Mouse (Mus musculus) c-Kit-positive CD71-positive TER-119-negative erythroid progenitor cells, embryonic 14.5 days (primary cell): ENCODE results near the gene Neto2.

Source experiments
- DNase-seq: peaks from one replicate; pipeline ENCODE4 v3.0.0-alpha.2; 2013; ENCODE audit warnings: low read depth

Gene Neto2

DNA sequence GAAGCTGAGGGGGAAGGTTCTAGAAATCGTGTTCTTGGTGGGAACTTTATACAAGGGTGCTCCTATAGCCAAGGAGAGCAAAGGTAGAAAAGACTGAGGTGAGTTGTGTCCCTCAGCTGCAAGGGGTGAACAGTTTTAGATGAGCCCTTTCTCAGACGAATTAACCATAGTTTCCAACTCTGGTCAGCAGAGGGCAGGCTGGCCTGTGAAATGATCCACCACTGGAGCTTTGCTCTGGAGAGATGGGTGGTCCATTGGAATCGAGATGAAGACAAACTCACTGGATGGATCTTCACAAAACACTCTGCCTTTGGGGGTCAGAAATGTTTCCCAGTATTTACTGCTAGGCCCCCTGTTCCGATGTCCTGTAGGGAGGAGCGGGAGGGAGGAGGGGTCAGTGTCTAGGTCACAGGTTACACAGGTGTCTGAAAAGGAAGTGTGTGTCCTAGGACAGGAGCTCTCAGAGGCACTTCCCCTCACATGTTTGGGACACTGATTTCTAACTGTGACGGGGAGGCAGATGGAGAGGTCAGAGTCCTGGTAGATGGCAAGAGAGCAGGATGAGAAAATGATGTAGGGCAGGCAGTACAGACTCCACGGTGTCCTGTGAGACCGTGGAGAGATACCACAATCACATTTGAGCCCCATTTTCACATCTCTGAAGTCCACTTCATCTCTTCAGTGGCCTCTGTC, 97.4 kb downstream of the Neto2 start:
- DNase-seq = peak; percentile 15

DNA sequence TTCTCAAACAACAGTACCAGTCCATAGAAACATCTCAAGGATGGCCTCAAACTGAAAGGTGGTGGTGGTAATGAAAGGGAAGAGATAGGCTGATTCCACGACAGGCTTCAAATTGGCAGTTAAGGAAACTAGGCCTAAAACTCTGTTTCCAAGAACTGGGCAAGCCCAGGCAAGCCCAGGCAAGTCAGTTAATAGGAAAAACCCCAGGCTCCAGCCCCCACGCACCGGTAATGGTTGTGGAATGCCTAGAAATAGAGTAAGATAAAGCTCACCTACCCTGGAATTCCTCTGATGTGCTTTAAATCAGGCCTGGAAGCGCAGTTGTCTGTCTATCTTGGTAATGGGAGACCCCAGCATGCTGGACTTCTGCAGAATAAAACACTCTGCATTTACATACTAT, 98.0 kb downstream of the Neto2 start:
- no peak for DNase-seq

DNA sequence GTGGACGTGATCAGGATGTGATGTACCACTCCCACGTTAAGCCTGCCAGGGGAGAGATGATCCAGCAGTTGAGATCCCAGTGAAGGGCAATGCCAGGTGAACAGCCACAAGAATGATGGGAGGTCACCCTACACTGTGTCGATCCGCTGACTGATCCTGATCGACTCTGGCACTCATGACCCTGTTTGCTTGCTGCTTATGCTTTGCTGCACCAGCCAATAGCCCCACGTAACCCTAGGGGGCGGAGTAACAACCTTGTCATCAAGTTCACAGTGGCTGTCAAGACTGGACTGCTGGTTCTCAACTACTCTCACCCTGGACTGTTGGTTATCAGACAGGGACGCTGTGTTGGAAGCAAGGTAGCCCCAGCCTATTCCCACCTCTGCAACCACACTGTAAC, 99.0 kb downstream of the Neto2 start:
- DNase-seq = no peak

DNA sequence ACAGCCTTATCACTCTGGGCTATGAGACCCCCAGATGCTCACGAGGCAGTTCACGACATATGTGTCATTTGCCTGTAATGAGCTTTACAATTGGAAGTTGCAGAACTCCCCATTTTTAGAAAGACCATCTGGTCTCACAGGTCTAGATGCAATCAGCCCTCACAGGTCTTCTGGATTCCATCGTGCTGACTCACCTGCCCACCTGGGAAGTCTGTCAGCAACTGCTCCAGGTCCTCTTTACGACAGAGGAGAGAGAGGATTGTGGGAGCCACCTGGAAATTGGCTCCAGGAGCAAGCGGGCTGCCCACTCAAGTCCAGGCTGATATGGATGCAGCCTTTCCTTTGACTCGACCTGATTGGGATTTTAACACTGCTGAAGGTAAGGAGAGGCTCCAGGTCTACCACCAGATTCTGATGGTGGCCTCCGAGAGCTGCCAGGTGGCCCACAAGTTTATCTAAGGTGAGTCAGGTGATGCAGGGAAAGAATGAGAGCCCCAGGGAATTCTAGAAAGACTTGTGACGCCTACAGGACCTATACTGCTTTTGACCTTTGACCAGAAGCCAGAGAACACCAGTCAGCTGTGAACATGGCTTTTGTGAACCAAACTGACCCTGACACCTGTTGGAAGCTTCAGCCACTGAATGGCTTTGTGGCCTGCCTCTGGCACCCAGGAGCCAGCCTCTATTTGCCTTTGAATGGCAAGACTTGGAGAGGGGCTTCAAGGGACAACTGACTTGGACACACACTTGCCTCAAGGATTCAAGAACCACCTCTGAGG, 103.1 kb downstream of the Neto2 start:
- DNase-seq = no peak

DNA sequence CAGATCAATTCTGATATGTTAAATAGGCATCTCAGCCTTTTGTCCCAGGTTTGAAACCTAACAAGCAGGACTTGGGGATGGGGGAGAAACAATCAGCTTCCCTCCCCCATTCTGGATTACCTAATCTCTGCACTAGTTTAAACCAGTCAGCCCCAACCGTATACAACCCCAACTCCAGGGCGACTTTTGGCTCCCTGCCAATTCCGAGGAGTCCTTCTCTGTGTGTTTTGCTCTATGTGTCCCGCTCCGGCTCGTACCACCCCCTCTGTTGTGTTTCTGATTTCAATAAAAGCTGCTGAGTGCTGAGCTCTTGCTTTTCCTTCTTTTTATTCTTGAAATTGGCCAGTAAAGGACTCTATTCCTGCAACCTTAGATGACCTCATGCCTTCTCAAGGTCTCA, 105.3 kb downstream of the Neto2 start:
- DNase-seq = no peak

DNA sequence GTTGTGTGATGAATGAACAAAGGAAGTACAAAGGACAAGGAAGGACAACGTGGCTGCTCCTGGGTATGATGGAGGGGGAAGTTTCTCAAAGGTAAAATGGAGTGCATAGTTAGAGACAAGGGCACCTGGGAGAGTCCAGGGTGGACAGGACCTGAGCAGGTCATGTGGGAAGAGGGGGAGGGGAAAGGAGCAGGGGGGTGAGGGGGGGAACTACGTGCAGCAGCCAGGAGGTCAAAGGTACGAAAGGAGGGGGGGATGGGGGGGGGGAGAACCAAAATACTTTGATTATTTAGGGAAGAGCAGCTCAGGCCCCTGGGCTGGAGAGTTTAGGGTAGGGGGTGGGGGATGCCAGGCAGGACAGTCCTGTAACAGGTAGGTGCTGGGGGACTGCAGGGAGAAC, 105.7 kb downstream of the Neto2 start:
- no peak for DNase-seq

DNA sequence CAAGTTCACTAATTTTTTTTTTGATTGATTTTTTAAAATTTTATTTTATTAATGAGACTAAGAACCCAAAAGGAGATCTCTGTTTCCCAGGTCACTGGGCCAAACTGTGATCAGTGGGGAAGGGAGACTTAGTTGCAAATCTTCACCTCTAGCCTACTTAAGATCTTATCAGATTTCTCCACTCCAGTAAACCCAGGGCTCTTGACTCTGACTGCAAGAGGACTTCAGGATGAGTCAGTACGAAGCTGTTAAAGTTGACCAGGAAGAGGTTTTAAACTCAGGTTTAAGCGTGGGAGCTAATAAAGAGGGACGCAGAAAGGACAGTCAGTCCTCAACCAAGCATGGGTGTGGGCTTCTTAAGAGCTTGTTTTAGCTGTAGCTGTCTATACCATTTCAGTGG, 107.4 kb downstream of the Neto2 start:
- DNase-seq = no peak

DNA sequence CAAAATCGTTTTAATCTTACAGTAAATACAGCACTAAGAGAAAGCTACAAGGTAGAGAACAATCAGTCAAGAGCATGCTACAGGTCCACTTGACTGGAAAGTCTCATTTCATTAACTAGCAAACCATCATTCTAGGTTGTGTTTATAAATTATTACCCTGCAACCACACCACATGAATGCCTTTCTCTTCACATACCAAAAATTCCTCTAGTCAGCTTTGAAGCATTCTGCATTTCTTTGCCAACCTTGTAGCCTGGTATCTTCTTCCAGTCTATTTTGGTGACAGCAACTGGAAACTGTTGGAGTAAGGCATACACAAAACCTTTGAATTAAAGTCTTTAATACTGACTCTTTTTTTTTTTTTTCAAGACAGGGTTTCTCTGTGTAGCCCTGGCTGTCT, 109.2 kb downstream of the Neto2 start:
- no peak for DNase-seq

DNA sequence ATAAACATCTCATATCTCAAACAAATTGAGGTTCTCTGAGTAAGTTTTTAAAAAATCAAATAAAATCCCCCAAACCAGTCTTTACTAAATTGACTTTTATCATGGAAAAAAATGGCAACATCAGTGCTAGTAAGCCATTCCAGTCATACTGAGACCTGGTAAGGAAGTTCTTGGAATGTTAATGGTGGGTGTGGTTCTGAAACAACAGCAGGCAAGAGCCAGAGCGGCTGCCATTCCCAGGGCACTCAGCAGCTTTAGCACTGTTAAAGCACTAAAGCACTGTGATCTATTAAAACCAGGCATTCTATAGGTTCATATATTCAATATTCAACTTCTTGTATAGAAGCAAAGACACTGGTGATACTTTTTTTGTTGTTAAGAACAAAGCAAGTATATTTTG, 110.5 kb downstream of the Neto2 start:
- no peak for DNase-seq

DNA sequence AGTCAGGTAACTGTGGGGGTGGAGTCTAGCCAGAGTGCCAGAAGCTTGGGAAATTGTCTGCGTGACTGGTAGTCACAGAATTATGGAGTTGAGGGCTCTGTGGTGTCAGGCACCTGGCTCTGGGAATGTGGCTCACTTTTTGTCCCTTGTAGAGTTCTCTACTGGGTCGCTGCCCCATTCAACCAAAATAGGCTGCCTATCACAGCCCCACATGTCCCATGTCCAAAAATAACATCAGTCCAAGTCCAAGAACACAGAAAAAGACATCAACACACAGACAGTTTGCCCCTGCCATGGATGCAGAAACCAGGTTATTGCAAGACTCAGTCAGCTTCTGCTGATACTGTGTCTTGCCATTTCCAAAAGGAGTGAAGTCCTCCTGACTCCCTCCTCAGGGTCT, 112.1 kb downstream of the Neto2 start:
- DNase-seq = no peak
